26 mouse cellular contexts compared by ENCODE assay signal in the genomic region with DNA sequence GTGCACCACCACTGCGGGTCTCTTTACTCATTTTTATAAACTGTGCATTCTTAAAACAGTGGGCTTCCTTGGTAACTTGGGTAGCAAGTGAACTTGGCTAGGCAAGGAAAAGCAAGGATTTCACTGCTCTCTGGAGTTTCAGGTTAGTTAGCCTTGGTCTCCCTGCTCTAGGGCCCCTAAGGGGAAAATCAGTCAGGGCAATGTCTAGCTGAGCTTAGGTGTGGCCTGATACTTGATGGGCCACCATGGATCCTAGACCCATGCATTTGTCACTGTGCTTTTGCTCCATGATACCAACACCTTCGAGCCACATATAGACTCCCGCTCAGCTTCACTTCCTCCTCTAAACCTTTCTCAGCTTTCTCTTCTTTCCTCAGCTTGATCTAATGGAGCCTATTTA.
"Had no signal": no experiment of that assay in that cellular context is flagged by ENCODE, and none has a peak within 500 bp of the region (broad histone marks: within the 10 kb centered on the region; RNA-seq: fewer than 3 reads in every experiment).

No protein-coding gene starts in this region.

- H3K4me2 ChIP-seq: embryonic facial prominence, embryonic 12.5 days; embryonic facial prominence, embryonic 13.5 days; embryonic facial prominence, embryonic 15.5 days; forebrain, embryonic 12.5 days; forebrain, embryonic 13.5 days; forebrain, embryonic 15.5 days had no signal

- DNase-seq: cerebellum, adult 2 months; cerebellum, adult 8-10 months; cerebellum, adult 9-10 months; cerebellum, adult 9-11 months; cerebellum, postnatal 10 days; cerebellum, postnatal 14 days; cerebellum, postnatal 25 days; embryo, embryonic 11 days; forebrain, postnatal 0 days; gastrocnemius, adult 2 months; gastrocnemius, postnatal 10 days; gastrocnemius, postnatal 14 days; gastrocnemius, postnatal 25 days; gastrocnemius, postnatal 36 days; heart, adult 18-20 months had no signal

- H3K9me3 ChIP-seq: embryonic facial prominence, embryonic 10.5 days; embryonic facial prominence, embryonic 12.5 days; embryonic facial prominence, embryonic 13.5 days; embryonic facial prominence, embryonic 15.5 days; forebrain, embryonic 10.5 days; forebrain, embryonic 12.5 days; forebrain, embryonic 13.5 days; forebrain, embryonic 15.5 days had no signal

- H3K27ac ChIP-seq: embryonic facial prominence, embryonic 10.5 days; embryonic facial prominence, embryonic 12.5 days; embryonic facial prominence, embryonic 13.5 days; embryonic facial prominence, embryonic 15.5 days; forebrain, embryonic 10.5 days; forebrain, embryonic 12.5 days; forebrain, embryonic 13.5 days; forebrain, embryonic 15.5 days; gastrocnemius, adult 2 months had no signal

- H3K9ac ChIP-seq: embryonic facial prominence, embryonic 12.5 days; embryonic facial prominence, embryonic 13.5 days; embryonic facial prominence, embryonic 15.5 days; forebrain, embryonic 12.5 days; forebrain, embryonic 13.5 days; forebrain, embryonic 15.5 days; forebrain, postnatal 0 days had no signal

- ATAC-seq: forebrain, embryonic 13.5 days; forebrain, embryonic 14.5 days; forebrain, embryonic 15.5 days; forebrain, embryonic 16.5 days; forebrain, postnatal 0 days had no signal

- H3K4me1 ChIP-seq: embryonic facial prominence, embryonic 10.5 days; embryonic facial prominence, embryonic 12.5 days; embryonic facial prominence, embryonic 13.5 days; embryonic facial prominence, embryonic 15.5 days; forebrain, embryonic 10.5 days; forebrain, embryonic 12.5 days; forebrain, embryonic 15.5 days had no signal

- H3K27me3 ChIP-seq: embryonic facial prominence, embryonic 12.5 days; embryonic facial prominence, embryonic 13.5 days; embryonic facial prominence, embryonic 15.5 days; forebrain, embryonic 12.5 days; forebrain, embryonic 13.5 days; forebrain, embryonic 15.5 days had no signal

- H3K4me3 ChIP-seq: embryonic facial prominence, embryonic 10.5 days; embryonic facial prominence, embryonic 12.5 days; embryonic facial prominence, embryonic 13.5 days; embryonic facial prominence, embryonic 15.5 days; erythroblast, embryonic 14.5 days; forebrain, embryonic 10.5 days; forebrain, embryonic 12.5 days; forebrain, embryonic 13.5 days; forebrain, embryonic 15.5 days; gastrocnemius, adult 2 months had no signal
